Mouse (Mus musculus): ENCODE measurements at regions not wholly inside any gene's neighbourhood (a gene's known extent, or its start where the extent isn't known, plus 50 kb on each side); places are given as distances from the start of the nearest gene placed in this dataset.

- TF ChIP-seq CTCF (IDR thresholded peaks at IDR 0.05; ENCODE audit: low read depth) (no peak), EP300 (IDR thresholded peaks at IDR 0.05; ENCODE audit: low read depth) (no peak)
These were observed 281.9 kb downstream of the Fam173b start for GRCm38 (mm10) chr15:31883516-31883915.

Data from liver, postnatal 0 days (tissue).